Mouse (Mus musculus): ENCODE data around the gene Cacng7. TPM values are rescaled to one million over a fixed set of nuclear protein-coding genes. Genes with fewer than 3 reads are reported as not detected.
A peak's percentile ranks its signal among the peaks of the same experiment; 100 is the strongest.
"Not testable (repeated sequence)": the region's sequence is repeated elsewhere in the genome, so short reads cannot be mapped to it uniquely, and the experiment has no call there.

Gene Cacng7
- polyA plus RNA-seq, 1 experiment from 2014 or later, result 3.8 TPM

DNA sequence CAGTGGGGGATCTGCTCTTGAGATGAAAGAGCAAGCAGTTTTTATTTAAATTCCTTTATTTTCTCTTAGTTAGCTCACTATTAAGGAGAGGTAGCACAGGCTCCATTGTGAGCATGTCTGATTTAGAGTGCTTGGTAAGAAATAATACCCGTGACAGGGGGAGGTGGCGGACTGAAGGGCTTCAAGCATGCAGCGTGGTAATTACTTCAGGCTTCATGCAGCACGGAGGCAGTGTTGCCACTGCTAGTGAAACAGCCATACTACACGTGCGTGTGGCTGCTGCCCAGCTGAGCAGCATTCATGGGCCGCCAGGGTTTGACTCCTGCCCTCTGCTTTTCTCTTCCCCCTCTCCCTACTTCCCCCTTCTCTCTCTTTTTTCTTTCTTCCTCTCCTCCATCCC, 65.0 kb downstream of the Cacng7 start:
- Histone ChIP-seq H3K27me3 (replicated peaks; ENCODE audit: control insufficient read depth, insufficient read depth, low read length) (no peaks in the 10 kb centered on the region), H3K4me3 (ENCODE audit: low read depth, low read length) (no peak overlapping the region), H3K4me1 (ENCODE audit: control insufficient read depth, insufficient read depth, low read length) (peaks cover 8% of the 10 kb centered on the region), H3K4me2 (ENCODE audit: low read length) (peak overlapping the region; percentile 21; the same call in 1 of the 2 replicates), H3K9me3 (replicated peaks; ENCODE audit: control insufficient read depth, low read length) (no peaks in the 10 kb centered on the region), H3K27ac (ENCODE audit: low read depth, low read length) (no peak overlapping the region), H3K9ac (ENCODE audit: low read length) (peak overlapping the region; percentile 13; the same call in 1 of the 2 replicates), H3K36me3 (ENCODE audit: control insufficient read depth, insufficient read depth, low read length) (peaks cover 17% of the 10 kb centered on the region)
- DNase-seq (ENCODE audit: low spot score) (peak; percentile 51), ATAC-seq (peak; percentile 60)
- WGBS, result 7% methylated on average over 7 of the region's 7 CpGs

DNA sequence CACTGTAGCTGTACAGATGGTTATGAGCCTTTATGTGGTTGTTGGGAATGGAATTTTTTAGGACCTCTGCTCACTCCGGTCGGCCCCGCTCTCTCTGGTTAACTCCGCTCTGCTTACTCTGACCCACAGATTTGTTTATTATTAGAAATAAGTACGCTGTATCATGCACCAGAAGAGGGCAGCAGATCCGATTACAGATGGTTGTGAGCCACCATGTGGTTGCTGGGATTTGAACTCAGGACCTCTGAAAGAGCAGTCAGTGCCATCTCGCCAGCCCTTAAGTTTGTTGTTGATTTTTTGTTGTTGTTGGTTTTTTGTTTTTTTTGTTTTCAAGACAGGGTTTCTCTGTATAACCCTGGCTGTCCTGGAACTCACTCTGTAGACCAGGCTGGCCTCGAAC, 65.6 kb downstream of the Cacng7 start:
- not testable (repeated sequence) for H3K9ac ChIP-seq (ENCODE audit: low read length); H3K4me2 ChIP-seq (ENCODE audit: low read length); ATAC-seq; H3K4me3 ChIP-seq (ENCODE audit: low read depth, low read length); H3K4me1 ChIP-seq (ENCODE audit: control insufficient read depth, insufficient read depth, low read length); H3K9me3 ChIP-seq (replicated peaks; ENCODE audit: control insufficient read depth, low read length); H3K27me3 ChIP-seq (replicated peaks; ENCODE audit: control insufficient read depth, insufficient read depth, low read length); H3K27ac ChIP-seq (ENCODE audit: low read depth, low read length); DNase-seq (ENCODE audit: low spot score)
- WGBS, result 92% methylated on average over 8 of the region's 8 CpGs
- peaks cover 17% of the 10 kb centered on the region for H3K36me3 ChIP-seq (ENCODE audit: control insufficient read depth, insufficient read depth, low read length)

DNA sequence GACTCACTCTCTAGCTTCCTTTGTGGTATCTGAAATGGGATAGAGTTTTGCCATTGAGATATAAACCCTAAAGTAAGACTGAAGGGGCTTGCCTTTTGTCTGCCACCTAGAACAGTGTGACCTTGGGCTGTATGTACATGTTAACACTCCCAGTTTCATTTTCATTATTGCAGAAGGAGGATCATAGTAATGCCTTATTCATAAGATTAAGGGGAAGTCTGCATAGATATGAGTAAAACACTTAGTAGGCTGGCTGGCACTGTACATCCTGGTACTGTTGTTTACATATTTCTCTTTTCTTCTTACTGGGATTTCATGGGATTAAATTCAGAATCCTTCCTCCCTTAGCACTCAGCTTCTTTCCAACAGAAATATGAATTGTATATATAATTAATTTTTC, 67.2 kb downstream of the Cacng7 start:
- no peak overlapping the region for H3K9ac ChIP-seq (ENCODE audit: low read length)
- ATAC-seq (no peak), DNase-seq (ENCODE audit: low spot score) (no peak)
- H3K36me3 ChIP-seq (ENCODE audit: control insufficient read depth, insufficient read depth, low read length), result peaks cover 8% of the 10 kb centered on the region
- no peak overlapping the region for H3K4me2 ChIP-seq (ENCODE audit: low read length)
- no peaks in the 10 kb centered on the region for H3K9me3 ChIP-seq (replicated peaks; ENCODE audit: control insufficient read depth, low read length)
- H3K27ac ChIP-seq (ENCODE audit: low read depth, low read length), result no peak overlapping the region
- H3K4me3 ChIP-seq (ENCODE audit: low read depth, low read length), result no peak overlapping the region
- peaks cover 4% of the 10 kb centered on the region for H3K4me1 ChIP-seq (ENCODE audit: control insufficient read depth, insufficient read depth, low read length)
- no peaks in the 10 kb centered on the region for H3K27me3 ChIP-seq (replicated peaks; ENCODE audit: control insufficient read depth, insufficient read depth, low read length)

DNA sequence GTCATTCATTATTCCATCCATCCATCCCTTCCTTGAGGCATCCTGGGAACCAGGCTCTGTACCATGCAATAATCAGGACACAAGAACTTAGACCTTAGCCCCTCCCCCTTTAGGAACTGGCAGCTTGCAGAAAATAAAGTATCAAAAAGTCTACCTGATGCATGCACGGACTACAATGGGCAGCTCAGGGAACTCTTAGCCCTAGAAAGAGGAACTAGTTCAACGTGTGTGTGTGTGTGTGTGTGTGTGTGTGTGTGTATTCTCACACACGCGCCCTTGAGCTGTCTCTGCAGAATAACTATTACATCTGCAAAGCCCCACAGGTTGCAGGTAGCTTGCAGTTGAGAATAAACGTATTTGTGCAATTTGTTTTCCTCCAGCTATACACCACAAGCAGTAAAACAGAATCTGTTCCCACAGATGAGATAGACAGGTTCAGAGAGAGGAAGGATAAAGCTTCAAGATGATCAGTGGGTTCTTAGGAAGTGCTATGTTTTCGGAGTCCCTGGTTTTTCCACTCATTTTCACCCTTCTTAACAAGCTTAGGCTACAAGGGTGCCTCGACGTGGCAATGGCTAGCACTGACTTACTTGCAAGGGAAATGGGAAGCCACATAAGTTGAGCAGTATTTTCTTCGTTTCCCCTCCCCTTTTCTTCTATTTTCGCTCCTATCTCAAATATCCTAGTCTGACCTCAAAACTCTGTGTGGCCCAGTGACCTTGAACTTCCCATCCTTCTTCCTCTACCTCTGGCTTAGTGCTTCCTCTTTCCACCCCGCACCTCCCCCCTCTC, 77.2 kb downstream of the Cacng7 start:
- Histone ChIP-seq H3K4me3 (ENCODE audit: low read depth, low read length) (no peak overlapping the region), H3K27me3 (replicated peaks; ENCODE audit: control insufficient read depth, insufficient read depth, low read length) (peaks cover 12% of the 10 kb centered on the region; the same call in 1 of the 2 replicates), H3K4me1 (ENCODE audit: control insufficient read depth, insufficient read depth, low read length) (peaks cover 4% of the 10 kb centered on the region; the same call in 1 of the 2 replicates), H3K27ac (ENCODE audit: low read depth, low read length) (no peak overlapping the region), H3K4me2 (ENCODE audit: low read length) (no peak overlapping the region), H3K36me3 (ENCODE audit: control insufficient read depth, insufficient read depth, low read length) (no peaks in the 10 kb centered on the region), H3K9ac (ENCODE audit: low read length) (no peak overlapping the region), H3K9me3 (replicated peaks; ENCODE audit: control insufficient read depth, low read length) (no peaks in the 10 kb centered on the region)
- WGBS, result 71% methylated on average over 11 of the region's 11 CpGs
- ATAC-seq (no peak), DNase-seq (ENCODE audit: low spot score) (no peak)

DNA sequence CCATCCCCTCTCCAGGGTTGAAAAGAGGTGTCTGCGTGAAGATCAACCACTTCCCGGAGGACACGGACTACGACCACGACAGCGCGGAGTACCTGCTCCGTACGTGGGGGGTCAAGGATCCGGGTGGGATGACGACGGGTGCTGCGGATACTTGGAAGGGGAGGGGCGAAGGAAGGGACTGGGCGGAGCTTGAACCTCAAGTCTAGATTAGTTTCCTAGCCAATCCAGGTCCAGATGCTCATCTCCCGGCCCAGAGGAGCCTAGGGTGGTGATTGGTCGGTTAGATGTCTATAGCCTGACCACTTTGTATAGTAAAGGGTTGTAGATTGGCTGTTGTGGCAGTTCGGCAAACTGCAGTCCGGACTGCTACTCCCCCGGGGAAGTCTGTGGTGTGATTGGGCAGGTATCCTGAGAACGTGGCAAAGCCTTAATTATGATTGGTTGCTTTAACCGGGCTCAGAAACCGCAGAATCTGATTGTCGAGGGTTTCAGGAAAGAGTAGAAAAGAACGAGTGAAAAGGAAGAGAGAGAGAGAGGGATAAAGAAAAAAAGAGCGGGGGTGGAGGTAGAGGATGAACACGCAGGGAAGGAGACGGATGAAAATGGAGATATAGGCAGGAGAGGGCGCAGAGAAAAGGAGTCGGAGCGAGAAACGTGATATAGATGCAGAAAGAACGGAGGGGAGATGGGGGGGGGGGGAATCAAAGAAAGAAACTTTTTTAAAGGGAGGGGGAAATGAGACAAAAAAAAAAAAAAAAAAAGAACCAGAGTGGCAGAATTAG, 78.6 kb downstream of the Cacng7 start:
- WGBS, result under 1% methylated on average over 33 of the region's 33 CpGs
- Histone ChIP-seq H3K4me3 (ENCODE audit: low read depth, low read length) (peak overlapping the region; percentile 25), H3K4me2 (ENCODE audit: low read length) (peak overlapping the region; percentile 86), H3K36me3 (ENCODE audit: control insufficient read depth, insufficient read depth, low read length) (no peaks in the 10 kb centered on the region), H3K27ac (ENCODE audit: low read depth, low read length) (peak overlapping the region; percentile 35; the same call in 1 of the 2 replicates), H3K9ac (ENCODE audit: low read length) (peak overlapping the region; percentile 56; the same call in 1 of the 2 replicates), H3K4me1 (ENCODE audit: control insufficient read depth, insufficient read depth, low read length) (peaks cover 4% of the 10 kb centered on the region; the same call in 1 of the 2 replicates), H3K27me3 (replicated peaks; ENCODE audit: control insufficient read depth, insufficient read depth, low read length) (peaks cover 12% of the 10 kb centered on the region; the same call in 1 of the 2 replicates), H3K9me3 (replicated peaks; ENCODE audit: control insufficient read depth, low read length) (no peaks in the 10 kb centered on the region)
- DNase-seq (ENCODE audit: low spot score) (peak; percentile 88), ATAC-seq (peak; percentile 90)

DNA sequence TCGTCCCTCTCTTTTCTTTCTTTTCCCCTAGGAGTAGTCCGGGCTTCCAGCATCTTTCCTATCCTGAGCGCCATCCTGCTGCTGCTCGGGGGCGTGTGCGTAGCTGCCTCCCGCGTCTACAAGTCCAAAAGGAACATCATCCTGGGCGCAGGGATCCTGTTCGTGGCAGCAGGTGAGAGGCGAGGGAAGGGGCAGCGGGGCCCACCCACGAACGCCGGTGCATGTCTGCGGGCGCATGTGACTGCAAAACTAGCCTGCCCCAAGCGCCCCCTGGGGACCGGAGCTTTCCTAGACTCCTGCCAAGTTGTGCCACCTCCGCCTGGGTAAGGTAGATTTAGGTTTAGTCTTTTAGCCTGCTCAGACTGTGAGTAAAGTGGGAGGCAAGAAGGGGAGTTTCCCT, 79.3 kb downstream of the Cacng7 start:
- Histone ChIP-seq H3K27ac (ENCODE audit: low read depth, low read length) (no peak overlapping the region), H3K27me3 (replicated peaks; ENCODE audit: control insufficient read depth, insufficient read depth, low read length) (peaks cover 12% of the 10 kb centered on the region; the same call in 1 of the 2 replicates), H3K9me3 (replicated peaks; ENCODE audit: control insufficient read depth, low read length) (no peaks in the 10 kb centered on the region), H3K4me3 (ENCODE audit: low read depth, low read length) (peak overlapping the region; percentile 25), H3K4me2 (ENCODE audit: low read length) (peak overlapping the region; percentile 86), H3K4me1 (ENCODE audit: control insufficient read depth, insufficient read depth, low read length) (peaks cover 4% of the 10 kb centered on the region; the same call in 1 of the 2 replicates), H3K9ac (ENCODE audit: low read length) (peak overlapping the region; percentile 56), H3K36me3 (ENCODE audit: control insufficient read depth, insufficient read depth, low read length) (no peaks in the 10 kb centered on the region)
- under 1% methylated on average over 20 of the region's 20 CpGs for WGBS
- DNase-seq (ENCODE audit: low spot score) (peak; percentile 57), ATAC-seq (no peak)

DNA sequence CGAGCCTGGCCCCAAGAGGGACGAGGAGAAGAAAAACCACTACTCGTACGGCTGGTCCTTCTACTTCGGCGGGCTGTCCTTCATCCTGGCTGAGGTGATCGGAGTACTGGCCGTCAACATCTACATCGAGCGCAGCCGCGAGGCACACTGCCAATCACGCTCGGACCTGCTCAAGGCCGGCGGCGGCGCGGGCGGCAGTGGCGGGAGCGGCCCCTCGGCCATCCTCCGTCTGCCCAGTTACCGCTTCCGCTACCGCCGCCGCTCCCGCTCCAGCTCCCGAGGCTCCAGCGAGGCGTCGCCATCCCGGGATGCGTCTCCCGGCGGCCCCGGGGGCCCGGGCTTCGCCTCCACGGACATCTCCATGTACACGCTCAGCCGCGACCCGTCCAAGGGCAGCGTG, 82.1 kb downstream of the Cacng7 start:
- Histone ChIP-seq H3K27ac (ENCODE audit: low read depth, low read length) (no peak overlapping the region), H3K27me3 (replicated peaks; ENCODE audit: control insufficient read depth, insufficient read depth, low read length) (peaks cover 12% of the 10 kb centered on the region; the same call in 1 of the 2 replicates), H3K36me3 (ENCODE audit: control insufficient read depth, insufficient read depth, low read length) (no peaks in the 10 kb centered on the region), H3K4me1 (ENCODE audit: control insufficient read depth, insufficient read depth, low read length) (peaks cover 4% of the 10 kb centered on the region; the same call in 1 of the 2 replicates), H3K9ac (ENCODE audit: low read length) (peak overlapping the region; percentile 69), H3K4me3 (ENCODE audit: low read depth, low read length) (peak overlapping the region; percentile 52), H3K9me3 (replicated peaks; ENCODE audit: control insufficient read depth, low read length) (no peaks in the 10 kb centered on the region), H3K4me2 (ENCODE audit: low read length) (peak overlapping the region; percentile 97)
- ATAC-seq (peak; percentile 9; the same call in 1 of the 2 replicates), DNase-seq (ENCODE audit: low spot score) (peak; percentile 49)
- 0% methylated on average over 35 of the region's 47 CpGs for WGBS

DNA sequence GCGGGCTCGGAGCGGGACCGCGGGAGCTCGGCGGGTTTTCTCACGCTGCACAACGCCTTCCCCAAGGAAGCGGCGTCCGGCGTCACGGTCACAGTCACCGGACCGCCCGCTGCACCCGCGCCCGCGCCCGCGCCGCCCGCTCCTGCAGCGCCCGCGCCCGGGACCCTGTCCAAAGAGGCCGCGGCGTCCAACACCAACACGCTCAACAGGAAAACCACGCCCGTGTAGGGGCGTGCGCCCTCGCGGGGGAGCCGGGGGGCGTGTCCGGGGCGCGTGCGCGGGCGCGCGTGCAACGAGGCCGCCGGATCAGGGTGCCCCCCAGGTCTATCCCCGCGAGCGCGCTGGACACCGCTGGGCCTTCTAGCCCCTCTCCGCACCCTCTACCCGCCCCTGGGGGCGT, 82.6 kb downstream of the Cacng7 start:
- no peak overlapping the region for H3K27ac ChIP-seq (ENCODE audit: low read depth, low read length)
- H3K36me3 ChIP-seq (ENCODE audit: control insufficient read depth, insufficient read depth, low read length), result no peaks in the 10 kb centered on the region
- peak overlapping the region; percentile 97 for H3K4me2 ChIP-seq (ENCODE audit: low read length)
- WGBS, result under 1% methylated on average over 38 of the region's 60 CpGs
- no peaks in the 10 kb centered on the region for H3K9me3 ChIP-seq (replicated peaks; ENCODE audit: control insufficient read depth, low read length)
- peak overlapping the region; percentile 69 for H3K9ac ChIP-seq (ENCODE audit: low read length)
- peak; percentile 34 for DNase-seq (ENCODE audit: low spot score)
- H3K4me3 ChIP-seq (ENCODE audit: low read depth, low read length), result peak overlapping the region; percentile 52
- peak; percentile 18 for ATAC-seq
- peaks cover 4% of the 10 kb centered on the region; the same call in 1 of the 2 replicates for H3K4me1 ChIP-seq (ENCODE audit: control insufficient read depth, insufficient read depth, low read length)
- peaks cover 12% of the 10 kb centered on the region; the same call in 1 of the 2 replicates for H3K27me3 ChIP-seq (replicated peaks; ENCODE audit: control insufficient read depth, insufficient read depth, low read length)

Data from forebrain, embryonic 14.5 days (tissue).